Mouse (Mus musculus): ENCODE data around the gene Pigo.

Pigo gene

GRCm38 (mm10) chr4:43025084-43025960 is at the start of gene Pigo:
Gene Pigo (minus strand): TSS chr4:43025819.
- DNase-seq (ENCODE audit: low read depth), result peak; percentile 95

- no peak for DNase-seq (ENCODE audit: low read depth)
These were observed 49.3 kb upstream of the Pigo start for GRCm38 (mm10) chr4:43074923-43075322.

DNA sequence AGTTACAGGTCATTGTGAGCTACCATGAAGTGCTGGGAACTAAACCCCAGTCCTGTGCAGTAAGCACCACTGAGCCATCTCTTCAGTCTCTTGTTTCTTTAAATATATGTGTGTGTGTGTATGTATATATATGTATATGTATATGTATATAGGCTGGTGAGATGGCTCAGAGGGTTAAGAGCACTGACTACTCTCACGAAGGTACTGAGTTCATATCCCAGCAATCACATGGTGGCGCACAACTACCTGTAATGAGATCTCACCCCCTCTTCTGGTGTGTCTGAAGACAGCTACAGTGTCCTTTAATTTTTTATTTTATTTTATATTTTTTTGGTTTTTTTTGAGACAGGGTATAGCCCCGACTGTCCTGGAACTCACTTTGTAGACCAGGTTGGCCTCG is 39.9 kb upstream of the Pigo start:
- peak; percentile 51 for DNase-seq (ENCODE audit: low read depth)

GRCm38 (mm10) chr4:43060286-43060685 is 34.7 kb upstream of the Pigo start:
- no peak for DNase-seq (ENCODE audit: low read depth)

DNA sequence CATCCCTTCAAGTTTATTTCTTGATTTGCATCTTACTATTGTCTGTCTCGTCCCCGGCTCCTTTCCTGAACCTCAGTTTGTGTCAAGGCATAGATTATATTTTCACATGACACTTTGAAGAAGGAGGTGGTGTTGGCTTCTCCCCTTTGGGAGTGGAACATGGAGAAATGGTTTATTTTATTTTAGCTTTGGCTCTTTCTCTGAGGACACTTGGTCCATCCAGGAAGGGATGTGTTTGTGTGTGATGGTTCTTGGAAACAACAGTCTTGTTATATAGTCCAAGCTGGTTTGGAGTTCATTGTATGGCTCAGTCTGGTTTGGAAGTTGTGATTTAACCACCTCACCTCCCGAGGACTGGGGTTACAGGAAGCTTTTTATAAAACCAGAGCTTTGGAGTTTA is 34.1 kb upstream of the Pigo start:
- DNase-seq (ENCODE audit: low read depth), result no peak

- no peak for DNase-seq (ENCODE audit: low read depth)
These were observed 33.4 kb upstream of the Pigo start, which contains the start of gene Unc13b for GRCm38 (mm10) chr4:43058753-43059654. Gene Unc13b (plus strand): TSS chr4:43058953.

DNA sequence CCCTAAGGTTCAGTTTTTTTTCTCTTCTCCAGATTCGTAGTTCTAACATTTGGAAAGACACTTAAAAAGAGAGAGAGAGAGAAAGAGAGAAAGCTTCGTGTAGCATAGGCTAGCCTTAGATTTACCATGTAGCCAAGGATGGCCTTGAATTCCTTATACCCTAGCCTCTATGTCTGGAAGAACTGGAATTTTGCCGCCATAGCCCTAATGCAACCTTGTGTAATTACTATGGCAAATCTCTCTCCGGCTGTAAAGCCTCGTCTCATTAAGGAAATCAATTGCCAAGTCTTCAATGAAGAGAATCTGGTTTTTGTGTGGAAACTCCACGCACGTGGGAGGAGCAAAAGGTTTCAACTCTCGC is 32.8 kb upstream of the Pigo start:
- no peak for DNase-seq (ENCODE audit: low read depth)

DNA sequence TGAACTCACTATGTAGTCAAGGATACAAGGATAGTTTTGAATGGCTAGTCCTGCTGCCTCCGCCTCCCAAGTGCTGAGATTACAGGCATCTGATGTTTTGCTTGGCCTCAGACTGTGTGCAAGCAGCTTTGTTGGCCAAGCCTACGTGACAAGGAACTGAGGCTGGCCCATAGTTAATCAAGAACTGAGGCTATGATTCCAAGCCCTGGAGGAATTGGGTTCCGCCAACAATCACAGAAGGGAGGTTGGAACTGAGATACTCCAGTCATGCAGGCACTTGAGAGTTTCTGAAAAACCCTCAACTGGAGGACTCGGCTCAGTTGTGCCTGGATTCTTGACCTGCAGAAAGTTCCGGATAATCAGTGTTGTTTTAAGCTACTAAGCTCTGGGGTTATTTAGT is 32.0 kb upstream of the Pigo start:
- no peak for DNase-seq (ENCODE audit: low read depth)

GRCm38 (mm10) chr4:43052627-43053026 is 27.0 kb upstream of the Pigo start:
- peak; percentile 85 for DNase-seq (ENCODE audit: low read depth)

DNA sequence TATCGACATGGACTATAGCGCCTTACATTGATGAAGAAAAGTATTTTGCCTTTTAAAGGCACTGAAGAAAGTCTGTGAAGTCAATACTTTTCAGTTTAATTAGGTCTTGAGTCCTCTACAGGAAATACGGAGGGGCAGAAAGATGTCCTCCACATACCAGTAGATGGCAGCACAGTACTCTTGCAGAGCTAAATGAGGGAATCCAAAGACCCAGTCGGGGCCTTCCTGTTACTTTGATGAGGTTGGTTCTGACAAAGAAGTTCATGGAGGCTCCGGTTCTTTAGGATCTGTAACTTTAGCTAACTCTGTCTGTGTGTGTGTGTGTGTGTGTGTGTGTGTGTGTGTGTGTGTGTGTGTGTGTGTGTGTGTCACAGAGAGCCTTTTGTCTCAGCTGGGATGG is 21.6 kb upstream of the Pigo start:
- peak; percentile 91 for DNase-seq (ENCODE audit: low read depth)

DNA sequence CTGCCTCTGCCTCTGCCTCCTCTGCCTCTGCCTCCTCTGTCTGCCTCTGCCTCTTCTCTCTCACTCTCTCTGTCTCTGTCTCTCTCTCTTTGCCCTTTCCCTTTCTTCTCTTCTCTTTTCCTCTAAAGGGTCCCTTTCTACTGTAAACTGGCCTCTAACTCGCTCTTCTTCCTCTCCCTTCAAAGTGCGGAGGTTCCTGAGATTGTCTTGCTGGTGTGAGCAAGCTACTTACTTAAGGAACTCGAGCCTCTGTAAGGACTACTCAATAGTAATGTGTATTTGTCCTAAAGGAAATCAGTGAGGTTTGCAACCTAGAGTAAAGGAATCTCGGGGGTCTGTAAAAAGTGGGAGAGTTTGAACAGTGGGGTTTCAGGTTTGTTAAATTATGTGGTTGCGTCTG is 21.0 kb upstream of the Pigo start:
- no peak for DNase-seq (ENCODE audit: low read depth)

- peak; percentile 97 for DNase-seq (ENCODE audit: low read depth)
These were observed 20.2 kb upstream of the Pigo start, which contains the start of gene Fam214b for GRCm38 (mm10) chr4:43045659-43046302. Gene Fam214b (minus strand): TSS chr4:43046220.

GRCm38 (mm10) chr4:43045285-43045658 is 19.7 kb upstream of the Pigo start:
- no peak for DNase-seq (ENCODE audit: low read depth)

GRCm38 (mm10) chr4:43044673-43045072 is 19.1 kb upstream of the Pigo start:
- DNase-seq (ENCODE audit: low read depth), result no peak

DNA sequence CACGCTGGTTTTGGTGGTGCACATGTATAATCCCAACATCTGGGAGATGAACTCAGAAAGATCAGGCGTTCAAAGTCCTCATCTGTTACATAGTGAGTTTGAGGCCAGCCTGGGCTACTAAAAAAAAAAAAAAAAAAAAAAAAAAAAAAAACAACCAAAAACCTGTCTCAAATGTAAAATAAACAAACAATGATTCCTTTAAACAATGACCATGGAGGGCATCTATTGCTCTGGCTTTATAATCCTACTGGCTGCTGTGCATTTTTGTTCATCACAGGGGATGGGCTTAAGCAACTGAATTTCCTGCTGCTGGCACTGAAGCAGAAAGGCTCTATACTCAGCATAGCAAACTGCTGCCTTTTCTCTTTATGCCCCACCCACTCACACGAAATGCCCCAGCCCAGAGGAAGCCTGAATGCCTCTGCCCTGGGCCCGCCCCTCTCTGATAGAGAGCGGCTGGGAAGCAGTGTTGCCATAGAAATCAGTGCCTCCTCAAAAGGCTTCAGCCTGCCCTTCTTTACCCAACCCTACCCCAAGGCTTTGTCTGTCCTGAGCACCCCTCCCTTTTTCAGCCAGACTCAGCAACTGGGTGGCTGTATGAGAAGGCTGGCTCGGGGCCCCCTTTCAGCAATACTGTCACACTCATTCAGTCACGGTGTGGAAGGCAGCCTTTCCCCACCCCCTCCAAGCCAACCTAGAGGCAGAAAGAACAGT is 18.2 kb upstream of the Pigo start:
- DNase-seq (ENCODE audit: low read depth), result peak; percentile 87

DNA sequence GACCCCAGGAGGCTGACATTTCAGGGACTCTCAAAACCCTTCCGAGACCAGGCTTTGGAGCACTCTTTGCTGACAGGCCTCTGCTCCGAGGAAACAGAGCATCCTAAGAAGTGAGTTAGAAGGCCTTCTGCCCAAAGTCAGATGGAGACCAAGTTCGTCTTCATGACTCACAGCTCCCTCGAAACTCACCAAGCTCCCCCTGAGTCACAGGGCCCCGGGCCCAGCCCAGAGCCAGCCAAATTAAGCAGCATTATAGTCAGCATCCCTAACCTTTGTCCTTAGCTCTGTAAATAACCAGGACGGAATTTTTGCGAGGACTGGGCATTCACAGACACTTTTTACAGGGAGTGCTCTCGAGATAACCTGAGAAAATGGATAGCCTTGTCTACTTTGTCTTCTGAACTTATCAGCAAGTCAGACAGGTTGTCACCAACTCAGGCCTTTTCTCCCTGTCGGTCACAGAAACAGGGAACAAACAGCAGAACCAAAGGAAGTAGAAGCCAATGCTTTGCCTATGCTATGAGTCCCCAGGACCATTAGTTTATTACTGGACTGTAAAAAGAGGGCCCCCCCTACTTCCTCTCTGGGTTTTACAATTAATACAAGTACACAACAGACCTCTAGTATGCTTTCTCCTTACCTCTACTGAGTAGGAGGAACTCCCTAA is 15.4 kb upstream of the Pigo start:
- DNase-seq (ENCODE audit: low read depth), result peak; percentile 88

GRCm38 (mm10) chr4:43040114-43040572 is 14.5 kb upstream of the Pigo start:
- peak; percentile 98 for DNase-seq (ENCODE audit: low read depth)

GRCm38 (mm10) chr4:43039609-43040008 is 14.0 kb upstream of the Pigo start:
- DNase-seq (ENCODE audit: low read depth), result no peak

DNA sequence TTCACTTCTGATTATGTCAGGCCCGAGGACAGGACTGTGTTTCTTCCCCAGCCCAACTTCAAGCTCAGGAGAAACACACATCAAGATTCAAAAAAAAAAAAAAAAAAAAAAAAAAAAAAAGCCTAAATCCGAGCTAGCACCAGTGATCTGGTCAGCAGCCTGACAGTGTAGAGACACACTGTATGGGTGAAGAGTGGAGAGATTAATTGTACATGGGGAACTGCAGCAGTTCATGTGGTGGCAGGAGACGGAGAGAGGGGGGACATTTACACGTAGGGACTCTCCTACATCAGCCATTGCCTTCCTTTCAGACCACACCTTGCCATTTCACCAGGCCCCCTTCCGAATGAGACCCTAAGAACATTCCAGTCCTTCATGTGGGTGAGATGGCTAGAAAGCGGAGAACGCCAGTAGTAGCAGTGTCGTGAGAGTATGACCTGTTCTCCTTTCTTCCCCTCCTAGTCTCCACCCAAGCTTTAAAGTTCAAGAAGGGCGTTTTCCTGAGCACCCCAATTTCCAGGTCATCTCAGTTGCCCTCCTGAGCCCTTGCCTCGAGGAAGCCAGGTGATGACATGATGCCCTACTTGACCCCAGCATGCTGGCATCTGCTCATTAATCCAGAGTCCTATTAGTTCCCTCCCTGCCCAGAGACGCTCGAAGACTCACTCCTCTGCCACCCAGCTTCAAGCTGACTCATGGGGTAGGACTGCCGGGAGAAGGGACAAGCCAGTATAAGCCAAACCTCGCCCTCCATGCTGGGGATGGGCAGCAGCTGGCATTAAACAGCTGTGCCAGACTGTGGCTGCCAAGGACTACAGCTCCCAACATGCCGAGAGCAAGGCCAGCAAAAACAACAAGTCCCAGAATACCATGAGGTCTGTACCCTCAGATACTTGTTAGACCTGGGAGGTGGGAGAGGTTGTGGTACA is 13.2 kb upstream of the Pigo start:
- peak; percentile 68 for DNase-seq (ENCODE audit: low read depth)

Data from NIH3T3 (cell line).